Mouse (Mus musculus): Measurements from ENCODE around the gene Amacr. TPM values are rescaled to one million over a fixed set of nuclear protein-coding genes. Genes with fewer than 3 reads are reported as not detected.

Amacr gene
- polyA plus RNA-seq, 1 experiment from 2014 or later, result 7.9 TPM

GRCm38 (mm10) chr15:11000421-11000820, 18.9 kb downstream of the Amacr start, which contains the start of gene Slc45a2:
Slc45a2 (plus strand) TSS chr15:11000721.
- no peaks in the 10 kb centered on the region for H3K36me3 ChIP-seq
- no peaks in the 10 kb centered on the region for H3K4me1 ChIP-seq
- WGBS, result 52% methylated on average over 7 of the region's 7 CpGs
- no peak for ATAC-seq (replicated peaks)
- no peaks in the 10 kb centered on the region for H3K9me3 ChIP-seq
- no peaks in the 10 kb centered on the region for H3K27me3 ChIP-seq
- no peak within 1 kb of the TSS for H3K4me2 ChIP-seq (replicated peaks)
- no peak within 1 kb of the TSS for H3K27ac ChIP-seq (replicated peaks)
- no peak within 1 kb of the TSS for H3K4me3 ChIP-seq
- H3K9ac ChIP-seq (replicated peaks), result no peak within 1 kb of the TSS

DNA sequence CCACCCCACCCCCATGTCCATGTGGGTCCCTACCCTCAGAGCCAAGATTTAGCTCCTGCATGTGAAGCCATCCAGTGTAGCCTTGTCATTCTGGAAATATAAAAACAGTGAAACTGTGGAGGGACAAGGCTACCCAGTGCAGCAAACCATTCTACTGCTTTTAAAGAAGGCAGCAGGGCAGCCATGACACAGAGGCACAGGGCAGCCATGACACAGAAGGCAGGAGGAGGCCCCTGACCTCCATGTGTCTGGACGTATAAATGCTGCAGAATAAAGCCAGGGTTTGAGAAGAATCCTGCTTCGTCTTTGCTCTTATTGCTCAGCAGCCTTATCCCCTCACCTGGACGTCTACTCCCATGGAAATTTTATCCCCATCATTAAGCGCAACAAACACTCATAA, 22.2 kb downstream of the Amacr start:
- ATAC-seq (replicated peaks), result no peak
- no peak overlapping the region for H3K4me2 ChIP-seq (replicated peaks)
- H3K4me1 ChIP-seq, result no peaks in the 10 kb centered on the region
- no peaks in the 10 kb centered on the region for H3K36me3 ChIP-seq
- H3K27me3 ChIP-seq, result no peaks in the 10 kb centered on the region
- no peak overlapping the region for H3K27ac ChIP-seq (replicated peaks)
- H3K9me3 ChIP-seq, result no peaks in the 10 kb centered on the region
- no peak overlapping the region for H3K9ac ChIP-seq (replicated peaks)
- no peak overlapping the region for H3K4me3 ChIP-seq
- 93% methylated on average over 4 of the region's 4 CpGs for WGBS

GRCm38 (mm10) chr15:11004646-11005045, 23.1 kb downstream of the Amacr start:
- Histone ChIP-seq H3K9me3 (no peaks in the 10 kb centered on the region), H3K4me1 (no peaks in the 10 kb centered on the region), H3K36me3 (no peaks in the 10 kb centered on the region), H3K4me3 (no peak overlapping the region), H3K27me3 (no peaks in the 10 kb centered on the region), H3K27ac (replicated peaks) (no peak overlapping the region), H3K9ac (replicated peaks) (no peak overlapping the region), H3K4me2 (replicated peaks) (no peak overlapping the region)
- 93% methylated on average over 6 of the region's 6 CpGs for WGBS
- no peak for ATAC-seq (replicated peaks)

GRCm38 (mm10) chr15:11008756-11009155, 27.2 kb downstream of the Amacr start:
- H3K27me3 ChIP-seq, result no peaks in the 10 kb centered on the region
- H3K4me3 ChIP-seq, result no peak overlapping the region
- H3K9ac ChIP-seq (replicated peaks), result no peak overlapping the region
- ATAC-seq (replicated peaks), result peak; percentile 55; the same call in 1 of the 2 replicates
- WGBS, result 23% methylated on average over 5 of the region's 5 CpGs
- no peaks in the 10 kb centered on the region for H3K36me3 ChIP-seq
- H3K9me3 ChIP-seq, result no peaks in the 10 kb centered on the region
- H3K4me1 ChIP-seq, result no peaks in the 10 kb centered on the region
- H3K27ac ChIP-seq (replicated peaks), result no peak overlapping the region
- H3K4me2 ChIP-seq (replicated peaks), result no peak overlapping the region

DNA sequence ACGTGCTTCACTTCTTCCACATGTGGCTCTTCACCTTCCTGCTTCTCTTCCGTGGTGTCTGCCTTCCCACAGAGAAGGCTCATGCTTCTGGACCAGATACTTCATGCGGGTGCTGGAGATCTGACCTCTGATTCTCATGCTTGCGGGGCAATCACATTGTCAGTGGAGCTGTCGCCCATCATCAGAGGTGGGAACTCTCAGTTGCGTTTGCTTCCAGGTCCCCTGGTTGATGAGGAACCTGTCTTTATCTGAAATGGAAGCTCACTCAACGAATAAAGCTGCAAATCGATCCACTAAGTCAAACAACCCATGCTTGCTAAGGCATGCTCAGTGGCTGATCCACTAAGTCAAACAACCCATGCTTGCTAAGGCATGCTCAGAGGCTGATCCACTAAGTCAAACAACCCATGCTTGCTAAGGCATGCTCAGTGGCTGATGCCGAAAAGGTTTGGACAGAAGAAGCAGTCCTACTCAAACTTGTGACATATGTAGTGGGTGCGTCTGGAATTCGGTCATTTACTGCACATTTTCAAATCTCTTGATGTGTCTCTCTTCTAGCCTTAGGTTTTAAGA, 29.5 kb downstream of the Amacr start:
- Histone ChIP-seq H3K27ac (replicated peaks) (no peak overlapping the region), H3K4me2 (replicated peaks) (no peak overlapping the region), H3K4me1 (no peaks in the 10 kb centered on the region), H3K9me3 (no peaks in the 10 kb centered on the region), H3K36me3 (no peaks in the 10 kb centered on the region), H3K9ac (replicated peaks) (no peak overlapping the region), H3K4me3 (no peak overlapping the region), H3K27me3 (no peaks in the 10 kb centered on the region)
- no peak for ATAC-seq (replicated peaks)
- 94% methylated on average over 11 of the region's 11 CpGs for WGBS

- H3K4me3 ChIP-seq, result no peak overlapping the region
- no peaks in the 10 kb centered on the region for H3K27me3 ChIP-seq
- no peak overlapping the region for H3K4me2 ChIP-seq (replicated peaks)
- H3K9me3 ChIP-seq, result no peaks in the 10 kb centered on the region
- H3K27ac ChIP-seq (replicated peaks), result no peak overlapping the region
- no peak for ATAC-seq (replicated peaks)
- no peaks in the 10 kb centered on the region for H3K4me1 ChIP-seq
- H3K36me3 ChIP-seq, result no peaks in the 10 kb centered on the region
- H3K9ac ChIP-seq (replicated peaks), result no peak overlapping the region
- WGBS, result 31% methylated on average over 2 of the region's 2 CpGs
Measured at GRCm38 (mm10) chr15:11014931-11015330, 33.4 kb downstream of the Amacr start.

DNA sequence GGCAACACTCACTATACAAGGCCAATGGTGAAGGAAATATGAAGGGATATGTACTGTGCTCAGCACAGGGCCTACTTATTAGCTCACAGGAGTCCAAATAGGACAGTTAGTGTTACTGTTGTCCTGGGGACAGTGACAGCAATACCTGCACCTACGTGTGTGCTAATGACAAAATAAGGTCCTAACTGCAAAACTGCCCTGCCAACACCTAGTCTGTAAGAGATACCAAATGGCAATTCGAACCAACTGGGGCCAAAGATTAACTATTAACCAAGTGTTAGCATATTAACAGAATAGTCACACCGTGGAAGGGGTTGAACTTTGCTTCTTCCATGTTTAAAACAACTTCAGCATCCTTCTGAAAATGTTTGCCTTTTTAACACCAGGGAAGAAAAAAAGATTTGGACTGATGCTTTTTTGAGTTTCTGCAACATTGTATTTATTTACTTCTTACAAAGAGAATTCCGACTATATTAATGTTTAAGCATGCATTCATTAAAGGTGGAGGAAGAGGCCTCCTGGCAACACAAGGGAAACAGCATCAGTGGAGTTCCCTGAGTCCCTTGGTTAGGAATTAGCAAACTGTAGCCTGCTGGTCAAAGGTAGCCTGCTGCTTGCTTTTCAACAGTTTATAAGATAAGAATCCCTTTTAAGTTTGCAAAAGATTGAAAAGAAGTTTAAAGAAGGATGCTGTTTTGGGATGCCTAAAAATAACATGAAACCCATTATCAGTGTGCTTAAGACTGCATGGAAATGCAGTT, 45.4 kb downstream of the Amacr start:
- Histone ChIP-seq H3K27me3 (no peaks in the 10 kb centered on the region), H3K27ac (replicated peaks) (no peak overlapping the region), H3K36me3 (no peaks in the 10 kb centered on the region), H3K9ac (replicated peaks) (no peak overlapping the region), H3K4me1 (no peaks in the 10 kb centered on the region), H3K9me3 (no peaks in the 10 kb centered on the region), H3K4me3 (no peak overlapping the region), H3K4me2 (replicated peaks) (no peak overlapping the region)
- ATAC-seq (replicated peaks), result no peak
- 81% methylated on average over 4 of the region's 4 CpGs for WGBS

DNA sequence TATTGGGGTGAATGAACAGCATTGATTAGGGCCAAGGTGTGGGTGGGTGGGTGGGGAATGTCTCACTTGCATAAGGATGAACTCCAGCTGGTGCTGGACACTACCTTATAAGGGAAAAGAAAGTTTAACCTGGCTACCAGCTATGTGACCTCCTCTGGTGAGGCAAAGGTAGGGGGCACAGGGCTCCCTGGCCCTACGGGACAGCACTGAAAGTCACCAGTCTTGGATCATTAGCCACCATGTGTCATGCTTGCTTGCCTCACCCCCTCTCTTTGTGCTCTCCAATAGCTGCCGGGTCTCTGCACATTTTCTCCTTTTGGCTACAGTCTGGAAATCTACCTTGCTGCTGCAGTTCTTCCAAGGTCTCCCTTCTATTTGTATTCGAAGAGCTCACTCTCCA, 48.6 kb downstream of the Amacr start:
- H3K4me1 ChIP-seq, result no peaks in the 10 kb centered on the region
- H3K9ac ChIP-seq (replicated peaks), result no peak overlapping the region
- no peak overlapping the region for H3K27ac ChIP-seq (replicated peaks)
- peaks cover 10% of the 10 kb centered on the region for H3K27me3 ChIP-seq
- no peaks in the 10 kb centered on the region for H3K36me3 ChIP-seq
- WGBS, result 73% methylated on average over 3 of the region's 3 CpGs
- no peaks in the 10 kb centered on the region for H3K9me3 ChIP-seq
- no peak overlapping the region for H3K4me3 ChIP-seq
- no peak overlapping the region for H3K4me2 ChIP-seq (replicated peaks)
- no peak for ATAC-seq (replicated peaks)

DNA sequence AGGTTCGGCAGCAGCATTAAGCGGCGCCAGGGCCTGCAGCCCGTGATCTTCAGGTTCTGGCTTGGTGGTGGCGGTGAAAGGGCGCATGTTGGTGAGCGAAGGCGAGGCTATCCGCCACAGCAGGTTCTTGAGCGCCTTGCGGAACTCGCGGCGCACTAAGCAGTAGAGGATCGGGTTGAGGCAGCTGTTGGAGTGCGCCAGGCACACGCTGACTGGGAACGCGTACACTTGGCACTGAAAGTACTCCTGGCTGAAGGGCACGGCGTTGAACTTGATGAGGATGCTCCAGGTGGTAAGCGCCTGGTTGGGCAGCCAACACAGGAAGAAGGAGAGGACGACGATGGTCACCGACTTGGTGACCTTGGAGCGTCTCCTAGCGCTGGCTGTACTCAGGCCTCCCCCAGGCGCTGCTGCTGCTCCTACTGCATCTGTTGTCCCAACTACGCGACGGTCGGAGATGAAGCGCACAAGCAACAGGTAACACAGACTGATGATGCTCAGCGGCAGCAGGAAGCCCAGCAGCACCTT, 54.5 kb downstream of the Amacr start:
- peak overlapping the region; percentile 33 for H3K4me3 ChIP-seq
- 7% methylated on average over 34 of the region's 34 CpGs for WGBS
- H3K9ac ChIP-seq (replicated peaks), result no peak overlapping the region
- H3K27me3 ChIP-seq, result peaks cover 42% of the 10 kb centered on the region
- peak overlapping the region; percentile 46 for H3K4me2 ChIP-seq (replicated peaks)
- H3K9me3 ChIP-seq, result no peaks in the 10 kb centered on the region
- H3K36me3 ChIP-seq, result no peaks in the 10 kb centered on the region
- H3K4me1 ChIP-seq, result peaks cover 22% of the 10 kb centered on the region
- peak; percentile 50; the same call in 1 of the 2 replicates for ATAC-seq (replicated peaks)
- no peak overlapping the region for H3K27ac ChIP-seq (replicated peaks)

- peaks cover 42% of the 10 kb centered on the region for H3K27me3 ChIP-seq
- no peak overlapping the region for H3K27ac ChIP-seq (replicated peaks)
- 0 out of 2 replicates have a peak, but pooled peaks have one; percentile 36 for ATAC-seq (replicated peaks)
- peak overlapping the region; percentile 46 for H3K4me2 ChIP-seq (replicated peaks)
- H3K36me3 ChIP-seq, result no peaks in the 10 kb centered on the region
- H3K4me1 ChIP-seq, result peaks cover 22% of the 10 kb centered on the region
- peak overlapping the region; percentile 33 for H3K4me3 ChIP-seq
- WGBS, result 1% methylated on average over 49 of the region's 49 CpGs
- H3K9ac ChIP-seq (replicated peaks), result peak overlapping the region; percentile 29
- H3K9me3 ChIP-seq, result no peaks in the 10 kb centered on the region
Measured at GRCm38 (mm10) chr15:11036535-11037375, 55.2 kb downstream of the Amacr start.

DNA sequence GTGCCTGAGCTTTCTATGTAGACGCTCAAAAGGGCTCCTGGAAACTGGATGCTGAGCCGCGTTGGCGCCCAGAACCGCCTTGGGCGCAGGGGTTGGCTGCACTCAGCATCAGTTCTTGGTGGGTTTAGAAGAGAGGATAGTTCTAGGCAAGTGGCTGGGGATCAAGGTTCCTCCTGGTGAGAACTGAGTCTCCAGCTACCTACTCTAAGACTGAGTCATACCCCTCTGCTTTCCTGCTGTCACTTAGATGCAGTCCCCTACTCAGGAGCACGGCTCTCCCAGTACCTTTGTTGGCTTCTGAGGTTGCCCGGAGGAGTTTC, 55.8 kb downstream of the Amacr start:
- ATAC-seq (replicated peaks), result 0 out of 2 replicates have a peak, but pooled peaks have one; percentile 14
- H3K27ac ChIP-seq (replicated peaks), result no peak overlapping the region
- peaks cover 22% of the 10 kb centered on the region for H3K4me1 ChIP-seq
- H3K4me3 ChIP-seq, result peak overlapping the region; percentile 33
- peaks cover 42% of the 10 kb centered on the region for H3K27me3 ChIP-seq
- no peaks in the 10 kb centered on the region for H3K9me3 ChIP-seq
- under 1% methylated on average over 8 of the region's 8 CpGs for WGBS
- H3K36me3 ChIP-seq, result no peaks in the 10 kb centered on the region
- H3K9ac ChIP-seq (replicated peaks), result peak overlapping the region; percentile 29
- H3K4me2 ChIP-seq (replicated peaks), result peak overlapping the region; percentile 46

DNA sequence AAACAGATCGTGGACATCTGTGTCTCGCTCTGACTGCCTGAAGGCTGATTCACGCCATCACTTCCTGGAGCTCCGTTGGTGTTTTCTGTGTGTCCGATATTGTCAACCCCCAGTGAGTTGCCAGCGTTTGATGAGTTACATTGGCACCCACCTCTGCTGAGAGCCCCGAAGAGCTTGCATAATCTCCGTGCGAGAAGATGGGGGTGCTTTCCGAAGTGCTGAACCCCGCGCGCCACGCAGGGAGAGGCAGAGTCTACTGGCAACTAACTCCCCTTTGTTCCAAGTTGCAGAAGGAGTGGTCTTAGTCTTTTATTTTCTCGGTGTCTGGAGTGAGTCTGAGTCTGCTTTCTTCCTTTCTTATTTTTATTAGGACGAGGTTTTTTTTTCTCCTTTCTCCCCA, 56.2 kb downstream of the Amacr start, which contains the start of gene Rxfp3:
TSS of gene Rxfp3 (minus strand) at position 281 of the 400 bp plus-strand sequence.
- Histone ChIP-seq H3K4me1 (peaks cover 22% of the 10 kb centered on the region), H3K4me2 (replicated peaks) (peak within 1 kb of the TSS; percentile 46), H3K36me3 (no peaks in the 10 kb centered on the region), H3K9me3 (no peaks in the 10 kb centered on the region), H3K4me3 (peak within 1 kb of the TSS; percentile 33), H3K27ac (replicated peaks) (no peak within 1 kb of the TSS), H3K27me3 (peaks cover 42% of the 10 kb centered on the region), H3K9ac (replicated peaks) (peak within 1 kb of the TSS; percentile 29)
- no peak for ATAC-seq (replicated peaks)
- under 1% methylated on average over 16 of the region's 16 CpGs for WGBS
